Mouse (Mus musculus) T-helper 1 cell (primary cell): ENCODE results near the gene Il33.

Experiments
- in situ Hi-C: fragments of 300-600 bp; cut with MboI, MseI; formaldehyde crosslinking; loops from one replicate; pipeline ENCODE4 v1.15.1; 2025; ENCODE audit warnings: high pct_unique_total_duplicates

The Il33 gene

GRCm38 (mm10) chr19:29924638-29925258 lies at the start of gene Il33:
TSS of gene Il33 (plus strand) at chr19:29925114.
- in situ Hi-C loops = no loop called here

- in situ Hi-C loops = no loop called here
These were observed 47.3 kb upstream of the Il33 start for GRCm38 (mm10) chr19:29877422-29878291.

- in situ Hi-C loops = no loop called here
These were observed 45.9 kb upstream of the Il33 start for GRCm38 (mm10) chr19:29878896-29879504.

- in situ Hi-C loops = no loop called here
These were observed 44.0 kb upstream of the Il33 start for GRCm38 (mm10) chr19:29880918-29881317.

GRCm38 (mm10) chr19:29882696-29883095 lies 42.2 kb upstream of the Il33 start:
- in situ Hi-C loops = no loop called here

- in situ Hi-C loops = loop anchor here (5.0 kb wide), 1 partner anchor 33 kb away; no protein-coding TSS in a partner anchor
These were observed 39.4 kb upstream of the Il33 start for GRCm38 (mm10) chr19:29885548-29885947.

GRCm38 (mm10) chr19:29887476-29887875 lies 37.4 kb upstream of the Il33 start:
- in situ Hi-C loops = loop anchor here (5.0 kb wide), 1 partner anchor 35 kb away; no protein-coding TSS in a partner anchor

GRCm38 (mm10) chr19:29888946-29889345 lies 36.0 kb upstream of the Il33 start:
- in situ Hi-C loops = loop anchor here (5.0 kb wide), 1 partner anchor 37 kb away; no protein-coding TSS in a partner anchor

GRCm38 (mm10) chr19:29891981-29892380 lies 32.9 kb upstream of the Il33 start:
- in situ Hi-C loops = no loop called here

- in situ Hi-C loops = no loop called here
These were observed 32.1 kb upstream of the Il33 start for GRCm38 (mm10) chr19:29892786-29893185.

GRCm38 (mm10) chr19:29893718-29894273 lies 31.1 kb upstream of the Il33 start:
- in situ Hi-C loops = no loop called here

- in situ Hi-C loops = no loop called here
These were observed 30.5 kb upstream of the Il33 start for GRCm38 (mm10) chr19:29894381-29894780.

GRCm38 (mm10) chr19:29895047-29895446 lies 29.9 kb upstream of the Il33 start:
- in situ Hi-C loops = no loop called here

- in situ Hi-C loops = no loop called here
These were observed 24.6 kb upstream of the Il33 start for GRCm38 (mm10) chr19:29900318-29900717.

- in situ Hi-C loops = no loop called here
These were observed 22.4 kb upstream of the Il33 start for GRCm38 (mm10) chr19:29902343-29903070.

- in situ Hi-C loops = no loop called here
These were observed 19.0 kb upstream of the Il33 start for GRCm38 (mm10) chr19:29905896-29906295.

- in situ Hi-C loops = no loop called here
These were observed 15.7 kb upstream of the Il33 start for GRCm38 (mm10) chr19:29909166-29909565.

- in situ Hi-C loops = loop anchor here (5.0 kb wide), 1 partner anchor 40 kb away; no protein-coding TSS in a partner anchor
These were observed 13.0 kb upstream of the Il33 start for GRCm38 (mm10) chr19:29911919-29912318.

GRCm38 (mm10) chr19:29917421-29917820 lies 7.5 kb upstream of the Il33 start:
- in situ Hi-C loops = no loop called here

- in situ Hi-C loops = no loop called here
These were observed 1.3 kb downstream of the Il33 start for GRCm38 (mm10) chr19:29926101-29926755.

GRCm38 (mm10) chr19:29930296-29930695 lies 5.4 kb downstream of the Il33 start:
- in situ Hi-C loops = no loop called here
